Mouse (Mus musculus): ENCODE measurements around the gene Mthfr.
A peak's percentile ranks its signal among the peaks of the same experiment; 100 is the strongest.

DNA sequence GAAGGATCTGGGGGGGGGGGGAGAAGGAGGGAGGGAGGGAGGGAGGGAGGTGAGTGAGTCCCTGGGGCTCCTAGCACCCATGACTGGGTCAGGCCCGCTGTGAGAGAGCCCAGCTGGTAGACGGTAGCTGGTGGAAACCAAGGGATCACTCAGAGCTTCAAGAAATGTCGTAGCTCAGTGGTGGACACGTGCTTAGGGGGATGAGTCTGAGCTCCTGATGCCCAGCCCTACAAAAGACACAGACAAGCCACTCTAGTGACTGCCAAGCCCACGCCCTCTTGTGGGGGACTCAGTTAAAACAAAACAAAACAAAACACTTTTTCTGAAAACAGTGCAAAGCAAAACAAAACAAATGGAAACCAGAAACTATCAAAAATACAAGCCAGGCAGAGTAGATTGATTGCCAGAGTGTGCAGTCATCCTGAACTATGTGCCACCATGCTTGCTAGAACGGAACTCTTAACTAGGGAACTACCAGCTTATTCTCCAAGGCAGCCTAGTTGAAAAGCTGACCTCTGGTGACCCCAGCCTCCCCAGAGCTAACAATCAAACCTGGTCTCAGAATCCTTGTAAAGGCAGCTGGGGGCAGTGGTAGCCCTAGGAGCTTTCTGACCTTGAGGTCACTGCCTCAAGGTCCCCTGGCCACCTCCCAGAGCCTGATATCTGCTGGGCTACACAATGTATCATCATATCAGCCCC is 27.0 kb downstream of the Mthfr start:
- TF ChIP-seq EP300 (optimal IDR thresholded peaks at IDR 0.05) (no peak), CTCF (IDR thresholded peaks at IDR 0.05; ENCODE audit: low read depth) (peak; percentile 50)

All from stomach, postnatal 0 days (tissue).